Mouse (Mus musculus): Measurements from ENCODE around the gene Sos2.
A peak's percentile ranks its signal among the peaks of the same experiment; 100 is the strongest.
"Not testable (repeated sequence)": the region's sequence is repeated elsewhere in the genome, so short reads cannot be mapped to it uniquely, and the experiment has no call there.

The Sos2 gene

DNA sequence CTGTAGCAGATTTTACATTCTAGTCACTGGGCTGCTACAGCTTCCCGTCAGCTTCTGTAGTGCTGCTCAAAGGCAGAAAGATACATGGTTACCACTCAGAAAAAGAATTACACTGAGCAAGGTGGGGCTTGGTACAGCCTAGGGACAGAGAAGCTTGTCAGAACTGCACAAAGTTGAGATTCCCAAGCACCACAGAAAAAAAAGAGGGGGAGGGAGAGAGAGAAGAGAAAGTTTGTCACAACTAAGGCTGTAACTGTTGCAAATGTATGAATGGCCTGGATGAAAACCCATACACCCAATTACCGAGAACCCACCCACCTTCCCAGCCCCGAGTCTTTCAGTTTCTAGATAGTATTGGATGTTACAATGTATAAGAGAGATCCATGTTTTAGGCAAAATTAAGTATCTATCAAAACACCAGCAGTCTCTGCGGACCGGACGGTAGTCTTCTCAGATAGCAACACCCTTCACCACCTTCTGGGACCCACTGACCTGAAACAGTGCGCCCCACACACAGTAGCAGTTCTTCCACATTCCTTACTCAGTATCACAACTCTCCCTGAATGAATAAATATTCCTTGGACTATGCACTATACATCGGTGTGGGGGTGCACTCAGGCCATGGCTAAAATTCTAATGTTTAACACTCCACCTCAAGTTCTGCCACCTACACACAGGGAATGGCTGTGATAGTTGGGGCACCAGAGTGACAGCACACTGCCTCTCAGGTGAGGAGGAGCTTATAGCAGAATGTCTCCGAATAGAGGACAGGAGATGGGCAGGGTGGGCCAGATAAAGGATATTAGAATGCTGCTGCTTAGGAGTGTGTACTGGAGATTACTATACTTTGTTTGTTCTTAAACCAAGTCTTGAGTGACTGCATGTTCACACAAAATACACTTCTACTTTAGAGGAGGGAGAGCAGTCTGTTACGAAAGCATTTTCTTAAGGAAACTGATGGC is 6.8 kb downstream of the Sos2 start:
- DNase-seq = no peak

DNA sequence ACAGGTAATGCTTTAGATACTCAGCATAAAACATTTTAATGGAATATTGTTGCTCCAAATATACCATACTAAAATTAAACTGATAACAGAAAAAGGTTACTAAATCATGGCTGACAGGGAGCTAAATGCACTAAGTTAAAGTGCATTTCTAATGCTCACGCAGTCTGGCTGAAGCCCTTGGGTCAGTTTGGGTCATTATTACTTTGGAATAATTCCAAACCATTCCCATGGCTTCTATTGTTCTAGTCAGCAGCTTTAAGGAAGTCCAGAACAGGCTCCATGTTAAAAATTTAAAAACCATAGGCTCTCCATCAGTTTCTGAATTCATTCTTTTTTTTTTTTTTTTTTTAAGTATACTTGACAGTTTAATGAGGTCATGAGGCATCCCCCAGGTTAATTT is 7.5 kb downstream of the Sos2 start:
- DNase-seq = peak; percentile 26

DNA sequence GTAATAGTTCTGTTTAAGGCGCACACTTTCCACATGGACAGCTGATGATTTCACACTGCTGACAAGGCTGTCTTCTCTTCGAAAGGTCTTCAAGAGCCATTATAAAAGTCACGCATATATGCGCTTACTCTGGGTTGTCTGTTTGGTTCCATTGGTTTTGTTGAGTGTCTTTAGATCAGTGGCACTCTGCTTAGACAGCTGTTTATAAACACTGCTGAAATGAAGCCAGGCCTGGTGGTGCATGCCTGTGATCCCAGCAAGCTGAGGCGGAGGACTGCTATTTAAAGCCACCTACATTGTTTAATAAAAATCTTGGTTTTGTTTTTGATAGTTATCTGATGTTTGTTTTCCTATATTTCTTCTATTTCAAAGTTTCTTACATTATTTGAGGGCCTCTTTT is 14.9 kb downstream of the Sos2 start:
- DNase-seq = no peak

DNA sequence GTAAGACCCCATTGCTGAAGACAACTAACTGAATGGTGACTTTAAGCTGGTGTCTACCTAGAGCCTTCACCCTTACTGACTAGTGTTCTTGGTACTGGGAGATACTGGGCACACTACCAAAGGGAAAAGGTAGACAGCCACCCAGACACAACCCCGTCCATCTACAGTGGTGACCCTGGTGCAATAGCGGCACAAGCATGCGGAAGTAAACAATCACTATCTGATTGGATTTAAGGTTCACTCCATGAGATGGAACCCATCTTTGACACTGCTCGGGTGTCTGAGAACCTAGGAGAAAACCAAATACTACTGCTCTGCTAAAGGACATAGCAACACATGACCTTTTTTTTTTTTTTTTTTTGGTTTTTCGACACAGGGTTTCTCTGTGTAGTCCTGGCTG is 20.0 kb downstream of the Sos2 start:
- no peak for DNase-seq

DNA sequence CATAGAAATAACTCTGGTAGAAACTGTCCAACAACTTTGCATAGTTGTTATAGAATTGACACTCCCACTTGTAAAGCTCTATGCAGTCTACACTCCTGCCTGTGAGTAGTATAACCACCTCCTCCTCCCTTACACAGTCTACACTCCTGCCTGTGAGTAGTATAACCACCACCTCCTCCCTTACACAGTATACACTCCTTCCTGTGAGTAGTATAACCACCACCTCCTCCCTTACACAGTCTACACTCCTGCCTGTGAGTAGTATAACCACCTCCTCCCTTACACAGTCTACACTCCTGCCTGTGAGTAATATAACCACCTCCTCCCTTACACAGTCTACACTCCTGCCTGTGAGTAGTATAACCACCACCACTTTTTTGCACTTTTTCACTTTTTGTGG is 27.7 kb downstream of the Sos2 start:
- DNase-seq = not testable (repeated sequence)

DNA sequence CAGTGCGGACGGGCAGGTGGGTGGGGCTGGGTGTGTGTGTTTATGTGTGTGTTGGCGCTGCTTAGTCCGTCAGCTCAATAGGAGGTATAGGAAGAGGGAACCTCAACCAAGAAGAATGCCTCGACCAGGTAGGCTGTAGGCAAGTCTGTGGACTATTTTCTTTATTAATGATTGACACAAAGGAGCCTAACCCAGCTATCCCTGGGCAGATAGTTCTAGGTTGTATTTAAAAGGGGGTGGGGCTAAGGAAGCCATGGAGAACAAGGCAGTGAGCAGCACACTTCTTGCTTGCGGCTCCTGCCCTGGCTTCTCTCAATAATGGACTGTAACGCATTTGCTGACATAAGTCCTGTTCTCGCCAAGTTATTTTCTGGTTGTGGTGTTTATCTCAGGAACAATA is 32.1 kb downstream of the Sos2 start:
- no peak for DNase-seq

DNA sequence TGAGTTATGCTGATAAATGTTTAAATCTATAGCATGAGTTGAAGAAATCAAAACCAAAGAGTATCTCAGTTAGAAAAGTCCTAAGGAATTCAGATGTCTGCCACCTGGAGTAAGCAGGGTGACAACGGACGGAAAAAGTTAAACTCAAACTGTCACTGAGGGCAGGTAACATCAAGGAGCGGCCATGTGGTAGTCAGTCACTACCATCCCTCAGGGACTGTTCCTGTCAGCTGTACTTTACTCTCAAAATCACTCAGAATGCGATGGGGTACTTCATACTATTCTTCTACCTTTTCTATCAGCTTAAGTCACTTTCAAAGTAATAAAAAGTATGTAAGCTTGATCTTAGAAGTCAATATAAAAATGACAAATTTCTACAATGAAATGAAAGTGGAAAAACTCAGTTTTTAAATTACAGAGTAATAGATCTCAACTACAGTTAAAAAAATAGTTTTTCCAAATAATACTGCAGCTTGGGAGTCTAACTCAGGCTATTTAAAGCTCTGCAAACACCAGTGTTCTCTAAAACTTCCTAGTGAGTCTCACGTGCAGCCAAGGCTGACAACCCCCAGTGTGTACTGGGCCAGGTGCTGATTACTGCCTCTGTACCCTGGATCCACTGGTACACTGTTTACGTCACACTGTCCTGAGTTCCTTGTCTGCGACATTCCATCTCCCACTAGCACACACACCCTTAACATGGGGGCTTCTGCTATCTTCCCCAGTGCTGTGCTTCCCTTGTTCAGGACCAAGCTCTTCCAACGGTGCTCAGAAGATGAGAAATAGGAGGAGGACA is 35.6 kb downstream of the Sos2 start:
- DNase-seq = no peak

DNA sequence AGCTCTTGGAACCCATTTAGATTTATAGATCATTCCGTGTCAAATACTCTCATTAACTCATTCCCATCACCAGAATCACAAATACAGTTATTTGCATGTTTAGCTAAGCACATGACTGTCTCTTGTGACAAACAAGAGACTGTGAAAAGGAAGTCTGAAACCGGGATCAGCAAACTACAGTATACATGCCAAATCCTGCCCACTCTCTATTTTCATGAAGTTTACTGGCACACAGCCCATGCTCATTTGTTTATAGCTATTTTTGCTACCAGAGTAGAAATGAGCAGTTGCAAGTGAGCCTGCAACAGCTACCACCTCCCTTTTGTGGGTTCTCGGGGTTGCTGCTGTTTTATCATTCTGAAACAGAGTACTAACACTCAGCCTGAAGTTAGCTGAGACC is 36.8 kb downstream of the Sos2 start:
- no peak for DNase-seq

DNA sequence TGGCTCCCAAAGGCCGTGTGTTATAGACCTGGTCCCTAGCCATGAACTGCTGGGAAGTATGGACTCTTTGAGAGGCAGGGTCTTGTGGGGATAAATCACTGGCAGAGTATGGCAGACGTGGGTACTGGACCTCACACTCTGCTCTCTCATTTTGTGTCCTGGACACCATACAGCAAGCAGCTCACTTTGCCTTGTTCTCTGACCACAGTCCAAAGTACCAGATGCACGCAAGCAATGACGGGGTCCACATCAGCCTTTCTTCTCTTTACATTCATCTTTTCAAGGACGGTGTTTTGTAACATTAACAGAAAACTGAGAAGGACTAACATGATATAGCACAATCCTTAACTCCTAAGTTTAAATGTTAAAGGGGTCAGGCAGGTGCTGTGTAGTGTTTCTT is 38.8 kb downstream of the Sos2 start:
- DNase-seq = no peak

DNA sequence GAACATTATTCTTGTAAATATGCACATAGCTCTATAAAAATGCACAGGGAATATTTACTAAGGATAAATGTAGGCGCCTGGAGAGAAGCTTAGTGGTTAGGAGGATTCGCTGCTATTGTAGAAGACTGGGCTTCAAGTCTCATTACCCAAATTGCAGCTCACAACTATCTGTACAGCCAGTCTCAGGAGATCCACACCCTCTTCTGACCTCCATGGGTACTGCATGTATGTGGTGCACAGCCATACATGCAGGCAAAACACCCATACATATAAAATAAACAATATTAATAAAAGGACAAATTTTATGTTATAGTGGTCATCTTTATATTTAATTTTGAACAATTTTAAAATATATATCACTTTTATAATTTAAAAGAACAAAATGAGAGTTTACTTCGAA is 46.9 kb downstream of the Sos2 start:
- DNase-seq = no peak

DNA sequence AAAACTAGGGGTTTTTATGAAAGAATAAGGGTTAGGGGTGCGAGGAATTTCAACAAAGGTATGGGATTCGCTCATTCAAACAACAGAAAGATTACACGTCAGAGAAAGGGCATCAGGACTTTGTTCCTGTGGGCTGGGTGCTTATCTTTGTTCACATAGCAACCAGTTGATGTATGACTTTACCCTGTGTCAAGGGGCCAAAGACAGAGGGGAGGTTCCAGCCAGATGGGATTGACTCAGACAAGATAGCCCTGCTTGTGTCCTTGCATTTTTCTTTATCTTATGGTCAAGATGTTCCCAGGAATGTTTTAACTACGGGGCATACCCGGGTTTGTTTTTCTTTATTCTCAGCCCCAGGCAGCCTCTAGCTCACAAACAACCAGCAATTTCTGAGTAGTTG is 63.1 kb downstream of the Sos2 start:
- DNase-seq = not testable (repeated sequence)

DNA sequence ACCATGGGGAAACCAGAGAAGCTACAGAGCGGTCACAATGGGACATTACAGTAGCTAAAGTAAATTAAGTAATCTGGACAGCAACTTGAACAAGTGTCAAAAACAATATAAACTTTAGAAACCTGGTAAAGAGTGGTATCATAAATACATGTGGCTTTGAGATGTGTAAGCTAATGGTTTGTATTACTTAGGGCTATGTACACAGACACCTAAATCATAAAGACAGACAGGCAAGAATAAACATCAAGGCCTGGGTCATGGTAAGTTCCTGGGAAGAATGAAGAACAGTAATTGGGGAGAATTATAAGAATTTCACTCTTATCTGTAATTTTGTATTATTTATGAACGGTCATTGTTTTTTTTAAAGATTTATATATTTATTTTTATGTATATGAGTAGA is 77.3 kb downstream of the Sos2 start:
- no peak for DNase-seq

DNA sequence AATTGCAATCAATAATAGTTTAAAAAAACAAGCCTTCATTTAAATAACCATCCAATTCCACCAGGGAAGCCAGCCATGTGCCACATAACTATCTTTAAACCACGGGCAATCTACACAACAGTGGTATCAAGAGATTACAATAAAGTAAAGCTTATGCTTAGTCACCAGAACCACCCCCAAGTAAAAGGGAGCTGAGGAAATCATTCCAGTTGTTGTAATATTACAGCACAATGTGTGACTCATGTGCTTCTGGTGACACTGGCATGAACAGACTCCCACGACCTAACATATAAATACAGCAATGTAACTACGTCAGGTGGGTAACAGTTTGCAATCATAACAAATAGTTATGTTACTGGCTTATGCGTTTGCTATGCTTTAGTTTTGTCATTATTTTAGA is 84.2 kb downstream of the Sos2 start:
- no peak for DNase-seq

DNA sequence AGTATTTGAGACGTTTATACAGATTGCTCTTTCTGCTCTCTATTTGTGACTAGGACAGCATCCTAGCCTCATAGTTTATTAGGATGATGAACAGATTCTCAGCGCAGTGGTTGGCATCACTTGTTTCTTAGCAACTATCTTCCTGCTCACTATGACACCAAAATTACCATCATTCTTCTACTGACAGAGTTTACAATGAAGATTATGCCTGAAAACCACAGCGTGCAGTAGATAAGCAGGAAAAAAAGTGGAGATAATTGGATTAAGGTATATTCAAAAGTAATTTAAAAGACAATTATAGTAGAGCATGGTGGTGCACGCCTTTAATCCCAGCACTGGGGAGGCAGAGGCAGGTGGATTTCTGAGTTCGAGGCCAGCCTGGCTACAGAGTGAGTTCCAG is 88.5 kb downstream of the Sos2 start:
- no peak for DNase-seq

DNA sequence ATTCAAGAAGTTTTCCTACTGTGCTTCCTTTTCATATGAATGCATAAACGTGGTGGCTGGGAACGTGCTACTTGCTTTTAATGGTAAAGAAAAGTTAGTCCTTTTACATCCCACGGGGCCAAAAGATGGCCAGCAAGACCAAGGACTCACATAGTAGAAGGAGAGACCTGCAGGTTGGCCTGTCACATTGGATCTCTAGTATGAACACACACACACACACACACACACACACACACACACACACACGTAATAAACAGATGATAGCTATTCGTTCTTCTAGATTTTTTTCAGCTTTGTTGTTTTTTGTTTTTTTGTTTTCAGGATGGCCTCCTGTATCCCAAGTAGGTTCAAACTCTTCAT is 98.4 kb downstream of the Sos2 start:
- no peak for DNase-seq

DNA sequence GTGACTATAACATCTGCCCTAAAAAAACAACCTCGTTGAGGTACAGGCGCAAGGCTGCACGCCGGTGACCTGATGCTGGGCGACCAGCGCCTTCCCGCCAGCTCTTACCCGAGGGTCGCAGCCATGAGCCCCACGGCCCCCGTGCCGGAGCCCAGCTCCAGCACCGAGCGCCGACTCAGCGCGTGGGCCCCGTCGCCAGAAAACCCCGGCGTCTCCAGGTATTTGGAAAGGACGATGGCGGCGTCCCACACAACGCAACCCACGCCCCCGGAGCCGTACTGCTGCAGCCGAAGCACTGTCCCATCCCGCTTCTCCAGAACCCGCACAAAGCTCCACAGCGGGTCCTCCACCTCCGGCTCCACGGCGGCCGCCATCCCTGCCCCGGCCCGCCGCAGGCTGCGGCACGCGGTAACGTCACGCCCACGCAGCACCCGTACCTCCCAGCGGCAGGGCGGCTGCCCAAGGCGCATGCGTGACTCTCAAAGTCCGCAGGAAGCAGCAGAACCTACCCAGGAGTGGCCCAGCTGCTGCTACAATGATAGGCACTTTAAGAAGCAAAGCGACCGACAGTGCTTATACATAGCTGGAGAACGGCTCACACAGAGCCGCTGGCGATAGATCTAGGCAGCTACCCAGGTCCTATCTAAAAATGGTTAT is 98.9 kb downstream of the Sos2 start, which contains the start of gene Vcpkmt:
TSS of gene Vcpkmt (minus strand) at position 416 of the 657 bp plus-strand sequence.
- DNase-seq = peak; percentile 86

DNA sequence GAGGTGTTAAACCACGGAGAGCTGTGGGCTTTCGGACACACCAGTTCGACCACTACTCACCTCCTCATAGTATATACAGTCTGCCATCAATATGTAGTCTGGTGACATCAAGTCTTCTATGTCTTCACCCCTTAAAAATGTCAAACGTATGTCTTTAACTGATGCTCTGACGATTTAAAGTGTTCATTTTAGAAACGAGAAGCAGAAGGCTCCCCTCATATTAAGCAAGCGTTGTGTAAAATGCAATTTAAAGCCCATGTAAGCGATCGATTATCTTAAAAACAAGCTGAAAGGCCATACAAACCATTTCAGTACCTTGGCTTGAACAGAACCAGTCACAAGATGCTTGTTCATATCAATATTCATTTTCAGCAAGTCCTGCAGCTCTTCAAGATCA is 99.4 kb downstream of the Sos2 start:
- no peak for DNase-seq

DNA sequence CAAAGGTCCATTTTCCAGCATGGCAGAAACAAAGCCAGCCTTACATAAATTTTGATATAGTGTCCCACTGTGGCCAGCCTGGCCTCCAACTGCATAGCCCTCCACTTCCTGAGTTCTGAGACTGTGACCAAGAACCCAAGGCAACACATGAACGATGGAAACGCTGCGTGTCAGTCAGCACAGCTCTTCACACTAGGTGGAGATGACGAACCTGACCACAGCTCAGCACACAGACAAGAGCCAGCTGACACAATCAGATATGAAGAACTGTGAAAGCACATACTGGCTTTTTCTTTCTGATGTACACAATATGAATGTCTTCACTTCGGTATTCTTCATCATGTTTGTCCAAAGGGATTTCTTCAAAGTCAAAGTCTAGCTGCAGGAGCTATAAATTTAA is 102.0 kb downstream of the Sos2 start:
- DNase-seq = no peak

DNA sequence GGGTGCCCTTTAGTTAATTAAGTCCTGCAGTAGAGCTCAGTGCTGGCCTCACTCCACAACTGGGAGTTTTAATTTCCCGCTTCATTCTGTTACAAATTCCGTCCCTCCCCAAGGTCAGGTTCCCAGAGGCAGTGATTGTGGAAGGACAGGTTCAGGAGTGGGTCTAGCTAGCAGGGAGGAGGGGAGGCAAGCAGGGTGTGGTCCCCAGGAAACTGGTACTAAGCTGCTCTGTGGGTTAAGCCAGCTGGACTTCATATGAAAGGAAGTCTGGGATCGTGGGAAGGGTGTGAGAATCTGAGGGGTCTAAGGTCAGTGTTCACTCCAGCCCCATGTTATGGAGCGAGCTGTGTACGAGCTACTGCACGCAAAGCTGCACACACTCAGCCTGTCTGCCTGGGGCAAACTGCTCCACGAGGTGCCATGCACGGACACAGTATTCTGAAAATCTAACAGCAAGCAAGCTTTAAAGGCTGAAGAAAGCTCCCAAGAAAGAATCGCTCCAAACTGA is 105.5 kb downstream of the Sos2 start:
- no peak for DNase-seq

DNA sequence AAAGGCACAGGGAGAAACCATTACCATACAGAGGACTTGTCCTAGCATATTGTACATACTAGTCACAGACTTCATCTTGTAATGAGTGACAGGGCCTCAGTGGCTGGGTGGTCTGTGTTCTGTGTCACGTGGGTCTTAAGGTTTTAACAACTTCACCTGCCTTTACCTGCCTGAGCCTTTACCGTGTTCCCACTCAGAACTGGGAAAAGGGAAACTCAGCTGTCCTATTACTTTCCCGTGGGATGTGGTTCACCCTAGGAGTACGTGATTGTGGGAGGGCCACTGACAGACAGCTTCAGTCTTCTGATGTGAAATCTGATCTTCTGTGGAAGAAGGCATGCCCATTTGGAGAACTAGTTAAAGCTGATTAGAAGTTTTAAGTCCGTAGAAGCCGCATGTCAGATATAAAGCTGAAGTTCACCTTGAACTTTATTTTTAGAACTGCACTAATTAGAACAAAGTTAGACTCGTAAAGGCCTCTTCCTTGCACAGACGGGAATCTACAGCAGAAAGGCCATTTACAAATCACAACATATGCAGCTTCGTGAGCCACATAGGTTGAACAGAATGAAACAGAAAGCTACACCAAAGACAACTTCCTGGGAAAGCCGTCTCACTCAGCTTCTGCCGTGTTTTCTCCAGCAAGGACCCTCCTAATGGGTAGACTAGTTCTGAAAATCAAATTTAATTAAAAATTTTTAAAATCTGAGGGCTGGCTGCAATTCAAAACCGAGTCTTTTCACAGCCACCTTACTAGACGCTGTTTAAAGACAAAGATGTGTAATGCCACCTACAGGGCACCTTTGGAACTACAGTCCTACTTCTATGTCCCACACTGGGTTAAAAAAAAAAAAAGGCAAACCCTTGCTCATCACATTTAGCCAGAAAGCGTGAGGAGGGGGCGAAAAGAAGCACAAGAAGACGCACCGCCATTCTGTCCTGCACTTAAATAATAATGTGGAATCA is 107.5 kb downstream of the Sos2 start:
- DNase-seq = peak; percentile 89

DNA sequence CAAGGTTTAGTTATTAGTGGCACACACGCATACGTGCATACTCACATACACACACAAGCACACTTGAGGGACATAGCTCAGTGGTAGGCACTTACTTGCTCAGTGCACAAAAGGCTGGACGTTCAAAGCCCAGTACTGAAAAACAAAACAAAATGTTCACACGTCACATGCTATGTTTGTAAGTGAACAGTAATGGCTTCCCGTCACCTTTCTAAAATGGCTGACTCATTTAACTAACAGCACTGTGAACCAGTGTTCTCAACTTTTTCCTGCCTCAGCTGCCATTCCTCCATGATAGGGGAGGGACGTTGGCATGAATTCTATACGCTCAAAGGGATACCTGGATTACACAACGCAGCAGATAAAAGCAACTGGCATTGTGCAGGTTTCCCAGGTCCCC is 108.4 kb downstream of the Sos2 start:
- DNase-seq = no peak

DNA sequence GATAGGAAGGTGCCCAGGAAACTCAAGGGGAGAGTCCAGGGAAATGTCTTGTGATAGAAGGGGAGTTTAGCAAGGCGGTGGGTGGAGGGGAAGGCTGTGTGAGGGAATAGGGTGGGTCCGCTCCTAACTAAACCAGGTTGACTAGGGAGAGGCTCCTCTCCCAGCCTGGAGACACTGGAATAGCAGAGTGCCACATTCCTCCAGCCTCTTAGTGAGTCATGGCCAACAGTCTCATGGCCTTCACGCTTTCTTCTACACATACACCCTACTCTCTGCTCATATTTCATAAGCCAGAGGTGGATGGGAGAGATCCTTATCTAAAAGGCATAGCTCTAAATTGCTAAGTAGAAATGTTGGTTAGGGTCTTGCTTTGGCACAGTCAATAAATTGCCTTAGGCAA is 111.7 kb downstream of the Sos2 start:
- no peak for DNase-seq

Measured in cerebellum, adult 9-10 months (tissue).